Mouse (Mus musculus) adrenal gland, adult 18-20 months (tissue): ENCODE results near the gene Nckap5. TPM values are rescaled to one million over a fixed set of nuclear protein-coding genes. Genes with fewer than 3 reads are reported as not detected.
A peak's percentile ranks its signal among the peaks of the same experiment; 100 is the strongest.

Experiments
- DNase-seq, 2 experiments: peaks; one replicate each; pipeline ENCODE4 v3.0.0; 2021 to 2022; ENCODE audit warnings: low spot score in 2 of 2
- total RNA-seq, 2 experiments: library from RNA; stranded (reverse); gene quantifications; 1 replicate in 1 of 2; 2 replicates in 1 of 2; pipeline ENCODE4 v1.2.3; 2021

Gene Nckap5
- total RNA-seq, 2 experiments from 2014 or later: 25.8 to 55.1 TPM

DNA sequence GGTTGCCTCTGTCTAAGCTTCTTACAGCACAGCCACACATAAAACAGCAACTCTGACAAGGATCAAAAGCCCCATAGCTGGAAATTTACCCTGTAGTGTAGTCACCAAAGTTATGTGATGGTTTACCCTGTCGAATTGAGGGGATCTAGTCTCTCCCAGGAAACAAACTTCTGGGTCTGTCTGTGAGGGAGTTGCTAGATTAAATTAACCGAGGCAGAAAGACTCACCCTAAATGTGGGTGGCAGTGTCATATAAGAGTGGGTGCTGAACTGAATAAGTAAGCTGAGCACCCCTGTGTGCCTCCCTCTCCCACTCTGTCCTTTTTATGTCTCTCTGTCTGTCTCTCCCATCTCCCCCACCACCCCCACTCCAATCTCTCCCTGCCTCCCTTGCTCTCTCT, 425.1 kb downstream of the Nckap5 start:
- no peak for DNase-seq

GRCm38 (mm10) chr1:126403970-126404369, 426.6 kb downstream of the Nckap5 start:
- no peak for DNase-seq

DNA sequence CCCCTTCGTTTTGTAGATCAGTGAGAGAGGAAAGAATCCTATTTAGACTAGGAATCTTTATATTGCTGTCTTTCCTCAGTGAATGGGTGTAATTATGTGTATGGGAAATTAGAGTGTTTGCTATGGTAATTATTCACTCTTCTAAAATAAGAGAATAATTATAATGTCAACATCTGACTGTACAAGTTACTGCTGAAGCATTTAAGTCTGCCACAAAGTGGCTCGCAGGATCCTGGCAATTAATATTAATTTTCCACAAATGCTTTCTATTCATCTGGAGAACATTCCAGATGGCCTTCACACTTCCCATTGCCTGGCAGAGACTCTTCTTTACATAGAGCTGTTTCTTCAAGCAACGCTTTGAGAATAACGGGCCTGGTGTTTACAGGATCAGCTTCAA, 439.4 kb downstream of the Nckap5 start:
- DNase-seq: no peak

GRCm38 (mm10) chr1:126377339-126377980, 453.1 kb downstream of the Nckap5 start:
- DNase-seq: no peak

DNA sequence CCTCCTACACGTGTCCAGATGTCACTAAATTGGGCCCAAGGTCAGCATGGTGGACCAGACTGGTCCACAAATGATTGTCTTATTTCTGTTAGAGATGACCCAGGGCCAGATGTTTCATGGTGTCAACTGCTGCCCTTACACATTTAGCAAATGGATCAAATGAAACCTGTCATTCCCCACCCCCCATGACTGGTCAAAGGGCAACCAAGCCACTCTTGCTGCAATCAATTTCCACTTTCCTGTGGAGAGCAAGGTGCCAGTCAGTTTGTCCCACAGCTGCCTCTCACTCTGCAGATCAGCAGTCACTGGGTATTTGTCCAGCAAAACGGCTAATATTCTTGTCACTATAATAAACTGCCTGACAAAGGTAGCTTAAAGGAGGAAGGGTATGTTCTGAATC, 463.9 kb downstream of the Nckap5 start:
- no peak for DNase-seq

GRCm38 (mm10) chr1:126364556-126364955, 466.0 kb downstream of the Nckap5 start:
- DNase-seq: no peak

DNA sequence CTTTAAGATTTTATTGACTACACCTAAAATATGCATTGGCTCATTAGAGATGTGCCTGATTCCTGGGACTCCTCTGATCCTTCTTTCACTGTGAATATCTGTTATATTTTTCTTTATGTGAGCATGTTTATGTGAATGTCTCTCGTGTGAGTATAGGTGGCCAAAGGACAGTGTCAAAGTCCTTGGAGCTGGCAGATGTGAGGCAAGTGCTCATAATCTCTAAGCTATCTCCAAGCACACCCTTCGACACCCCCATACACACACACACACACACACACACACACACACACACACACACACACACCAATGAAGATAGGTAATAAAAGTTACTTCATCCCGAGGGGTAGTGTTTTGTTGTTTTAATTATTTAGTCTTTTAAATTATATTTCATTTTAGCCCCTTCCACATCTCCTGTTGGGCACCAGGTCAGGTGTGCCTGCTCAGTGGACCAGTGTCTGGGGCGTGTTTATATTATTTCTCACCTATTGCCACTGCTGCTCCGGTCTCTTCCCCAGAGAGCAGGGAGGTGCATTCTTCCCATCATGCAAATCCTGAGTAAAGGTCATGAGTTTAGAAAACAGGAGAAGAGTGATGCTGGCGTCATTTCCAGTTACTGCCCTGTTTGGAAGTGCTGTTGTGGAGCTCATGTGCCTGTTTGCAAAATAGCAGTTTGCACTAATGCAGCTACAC, 469.9 kb downstream of the Nckap5 start:
- DNase-seq: no peak

DNA sequence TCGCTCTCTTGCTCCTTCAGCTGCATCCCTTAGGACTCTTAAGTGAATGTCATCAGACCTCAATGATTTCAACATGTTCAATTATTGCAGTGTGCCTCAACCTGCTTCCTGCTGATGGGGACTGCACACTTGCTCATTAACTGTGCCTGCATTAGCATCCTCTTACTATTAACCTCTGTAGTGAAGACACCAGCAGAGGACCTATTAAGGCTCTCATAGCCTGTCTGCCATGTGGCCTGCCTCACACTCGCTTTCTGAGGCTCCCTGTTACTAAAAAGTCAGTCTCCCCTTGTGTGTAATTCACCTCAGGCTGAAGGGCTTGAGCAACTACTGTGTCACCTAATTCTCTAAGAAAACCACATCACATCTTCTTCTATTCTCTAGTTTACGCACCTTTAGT, 470.5 kb downstream of the Nckap5 start:
- no peak for DNase-seq

GRCm38 (mm10) chr1:126341806-126342205, 488.8 kb downstream of the Nckap5 start:
- DNase-seq: no peak

DNA sequence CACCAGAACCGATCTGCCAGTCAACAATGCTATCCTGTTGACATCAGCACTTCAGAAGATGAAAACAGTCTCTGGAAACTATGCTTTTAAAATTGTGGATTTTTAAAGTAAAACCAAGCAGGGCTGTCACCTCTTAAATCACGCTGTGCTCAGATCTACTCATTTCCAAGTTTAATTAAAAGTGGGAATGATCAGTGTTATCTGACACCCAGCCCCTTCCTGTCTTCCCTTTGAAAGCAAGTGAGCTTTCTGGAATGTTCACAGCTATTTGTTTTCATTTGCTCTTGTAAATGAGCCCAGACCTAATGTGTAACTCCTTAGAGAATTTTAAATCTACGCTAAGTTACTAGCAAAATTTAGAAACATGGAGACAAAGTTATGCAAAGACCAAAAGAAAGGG, 491.3 kb downstream of the Nckap5 start:
- no peak for DNase-seq

GRCm38 (mm10) chr1:126334202-126334601, 496.4 kb downstream of the Nckap5 start:
- DNase-seq: no peak

GRCm38 (mm10) chr1:126332026-126332425, 498.6 kb downstream of the Nckap5 start:
- DNase-seq: no peak

DNA sequence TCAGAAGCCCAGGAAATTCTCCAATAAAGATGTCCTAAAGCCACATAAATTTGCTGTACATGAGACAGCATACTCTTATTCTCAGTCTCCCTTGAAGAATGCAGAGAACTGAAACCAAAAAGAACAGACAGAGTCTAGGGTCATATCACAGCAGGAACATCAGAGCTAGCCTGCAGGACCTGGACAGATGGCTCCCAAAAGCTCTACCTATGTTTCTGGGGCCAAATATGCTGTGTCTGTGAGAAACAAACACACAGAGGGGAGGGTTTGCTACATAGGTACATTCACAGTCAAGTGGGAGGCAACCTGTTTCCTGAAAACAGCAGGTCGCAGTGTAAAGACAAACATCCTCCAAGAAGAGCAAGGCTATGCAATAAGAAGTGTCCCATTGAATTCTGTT, 509.9 kb downstream of the Nckap5 start:
- DNase-seq: no peak

DNA sequence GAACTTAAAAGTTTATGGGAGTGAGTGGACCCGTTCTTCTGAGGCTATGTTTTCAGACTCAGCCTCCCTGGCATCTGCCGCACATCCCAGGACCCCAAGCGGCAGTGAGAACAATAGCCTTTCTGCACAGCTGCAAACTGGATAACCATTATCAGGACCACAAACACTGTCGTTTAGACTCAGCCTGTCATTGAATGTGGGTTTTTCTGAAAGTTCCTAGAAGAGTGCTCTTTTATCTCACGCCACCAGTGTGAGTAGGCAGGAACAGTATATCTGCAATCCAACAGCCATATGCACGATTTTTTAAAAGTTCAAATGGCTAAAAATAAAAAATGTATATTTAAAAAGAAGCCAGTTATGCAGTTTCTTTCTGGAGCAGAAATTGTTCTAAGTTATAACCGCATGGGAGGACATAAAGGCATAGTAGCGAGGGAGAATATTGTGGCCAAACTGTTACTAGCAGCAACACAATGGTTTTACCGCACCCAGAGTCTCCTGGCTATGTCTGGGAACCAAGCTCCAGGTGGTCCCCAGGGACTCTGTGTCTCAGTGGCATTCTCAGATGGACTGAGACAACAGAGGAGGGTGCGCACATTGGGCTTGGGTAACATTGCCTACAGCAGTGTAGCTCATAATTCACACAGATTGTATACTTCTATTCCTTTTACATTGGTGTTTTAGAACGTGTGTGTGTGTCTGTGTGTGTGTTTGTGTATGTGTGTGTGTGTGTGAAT, 512.6 kb downstream of the Nckap5 start:
- DNase-seq: no peak

DNA sequence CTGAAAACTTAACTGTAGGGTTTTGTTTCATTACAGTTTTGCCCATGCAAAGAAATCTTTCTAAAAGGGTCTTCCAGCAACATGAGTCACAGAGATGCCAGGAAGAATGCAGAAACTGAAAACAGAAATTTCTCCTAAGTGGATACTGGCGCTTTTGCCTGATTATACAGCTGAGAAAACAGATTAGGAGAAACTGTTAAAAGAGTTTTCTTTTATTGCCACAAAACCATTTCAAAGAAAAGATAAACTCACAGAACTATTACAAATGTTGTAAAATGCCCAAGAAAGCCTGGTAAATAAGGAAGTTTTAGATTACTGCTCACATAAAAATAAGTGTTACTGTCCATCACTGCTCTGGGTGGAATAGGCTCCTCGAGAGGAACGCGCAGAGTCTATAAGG, 513.3 kb downstream of the Nckap5 start:
- DNase-seq: no peak

GRCm38 (mm10) chr1:126316866-126317265, 513.7 kb downstream of the Nckap5 start:
- DNase-seq: no peak

DNA sequence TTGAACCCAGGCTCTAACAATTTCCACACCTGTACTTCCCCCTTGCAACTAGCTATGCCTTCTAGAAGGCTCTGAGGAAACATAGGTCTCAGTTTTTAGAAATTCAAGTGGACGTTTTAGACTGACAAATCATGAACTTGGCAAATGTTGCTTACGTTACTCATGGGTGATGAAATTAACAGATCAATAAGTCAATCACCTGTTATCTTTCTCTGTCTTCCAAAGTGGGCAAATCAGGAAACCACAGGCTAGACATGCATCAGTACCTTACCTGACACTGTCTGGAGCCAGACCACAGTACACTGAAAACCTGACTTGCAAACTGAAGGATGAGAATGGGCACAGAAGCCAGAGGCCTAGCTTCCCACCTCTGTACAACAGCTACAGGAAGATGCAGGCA, 529.5 kb downstream of the Nckap5 start:
- DNase-seq: no peak

DNA sequence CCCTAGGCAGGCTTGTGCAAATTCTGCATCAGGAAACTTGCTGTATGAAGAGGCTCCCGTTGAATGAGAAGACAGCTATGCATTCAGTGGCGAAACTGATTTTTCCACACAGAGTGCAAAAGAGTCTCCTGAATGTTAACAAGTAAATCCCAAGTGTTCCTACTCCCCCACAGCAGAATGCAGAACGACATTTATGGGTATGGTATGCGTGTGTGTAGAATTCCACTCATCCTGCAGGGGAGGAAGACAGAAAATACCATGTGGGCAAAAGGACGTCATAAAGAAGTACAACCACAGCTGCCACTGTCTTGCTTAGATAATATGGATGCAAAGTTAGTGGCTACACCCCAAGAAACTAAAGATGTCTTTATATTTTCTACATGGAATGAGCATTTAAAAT, 565.7 kb downstream of the Nckap5 start:
- DNase-seq: no peak

- DNase-seq: no peak
Measured at GRCm38 (mm10) chr1:126254364-126254763, 576.2 kb downstream of the Nckap5 start.

DNA sequence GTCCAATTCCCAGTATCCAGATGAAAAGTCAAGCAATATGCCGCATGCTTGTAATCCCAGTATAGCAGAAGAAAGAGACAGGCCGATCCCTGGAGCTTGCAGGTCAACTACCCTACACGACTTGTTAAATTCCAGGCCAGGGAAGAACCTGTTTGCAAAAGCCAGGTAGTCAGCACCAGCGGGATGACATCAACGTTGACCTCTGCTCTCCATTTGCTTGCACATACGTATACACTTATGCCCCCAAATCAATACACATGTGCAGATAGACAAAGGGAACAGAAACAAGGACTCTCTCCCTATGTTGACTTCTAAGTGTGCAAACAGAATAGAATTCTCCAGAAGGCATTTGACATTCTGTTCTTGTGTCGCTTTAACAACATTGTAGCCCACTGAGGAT, 576.7 kb downstream of the Nckap5 start:
- no peak for DNase-seq

DNA sequence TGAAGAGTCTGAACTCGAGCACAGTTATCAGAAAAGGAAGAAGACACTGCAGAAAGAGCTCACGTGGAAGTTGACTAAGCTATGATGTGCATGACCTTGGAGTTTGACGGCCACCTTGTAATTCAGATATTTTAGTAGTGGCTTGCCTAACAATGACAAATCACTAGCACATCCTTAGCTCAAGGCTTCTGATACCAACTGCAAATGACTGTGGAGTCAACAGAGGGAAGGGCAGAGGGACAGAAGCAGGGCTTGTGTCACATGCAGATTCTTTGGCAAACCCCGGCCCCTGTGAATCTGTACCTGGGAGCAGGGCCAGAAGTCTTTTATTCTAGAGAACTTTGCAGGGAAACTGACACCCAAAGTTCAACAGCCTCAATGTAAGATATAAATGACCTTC, 597.4 kb downstream of the Nckap5 start:
- peak in 1 of 2 experiments; percentile 27 for DNase-seq

DNA sequence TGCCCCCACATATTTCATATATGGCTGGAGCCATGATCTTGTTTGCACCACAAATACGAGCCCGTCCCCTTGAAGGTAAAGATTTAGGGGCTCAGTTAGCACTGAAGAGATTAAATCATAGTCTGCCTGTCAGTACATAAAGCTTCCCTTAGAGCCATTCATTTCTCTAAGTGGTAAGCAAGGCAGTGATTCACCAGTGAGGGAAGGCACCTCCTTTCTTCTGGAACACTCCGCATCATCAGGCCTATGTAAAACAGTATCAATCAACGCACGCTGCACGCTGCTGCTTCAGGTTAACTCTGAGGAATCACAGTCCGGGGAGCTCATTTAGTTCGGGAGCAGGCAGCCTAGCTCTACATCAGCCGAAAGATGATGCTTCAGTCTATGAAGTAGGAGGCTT, 599.4 kb downstream of the Nckap5 start:
- no peak for DNase-seq
